Mouse (Mus musculus) left cerebral cortex, adult 11 months (tissue): Measurements from ENCODE around the gene Ppp5c.

Experiments
- DNase-seq: peaks from one replicate; pipeline ENCODE4 v3.0.0; 2022; ENCODE audit warnings: low spot score

The Ppp5c gene

GRCm38 (mm10) chr7:17054325-17054989 is 26.7 kb upstream of the Ppp5c start:
- DNase-seq: no peak

GRCm38 (mm10) chr7:17050933-17051594 is 23.3 kb upstream of the Ppp5c start:
- no peak for DNase-seq

DNA sequence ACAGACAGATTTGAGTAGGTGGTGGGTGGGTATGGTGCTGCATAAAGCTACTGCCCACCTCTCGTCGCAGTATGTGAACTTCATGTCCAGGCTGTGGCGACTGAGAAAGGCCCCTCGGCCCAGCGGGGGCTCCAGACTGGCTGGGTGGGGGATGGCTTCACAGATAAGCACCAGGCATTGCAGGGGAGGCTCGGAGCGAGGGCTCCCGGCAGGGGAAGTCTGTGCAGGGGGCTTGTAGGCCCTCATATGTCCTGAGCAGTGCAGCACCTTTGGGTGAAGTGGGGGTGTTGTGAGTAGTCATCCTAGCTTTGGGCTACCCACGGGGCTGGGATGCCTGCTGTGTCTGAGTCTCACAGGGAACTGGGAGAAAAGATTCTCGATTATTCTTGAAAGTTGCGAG is 22.8 kb upstream of the Ppp5c start:
- no peak for DNase-seq

DNA sequence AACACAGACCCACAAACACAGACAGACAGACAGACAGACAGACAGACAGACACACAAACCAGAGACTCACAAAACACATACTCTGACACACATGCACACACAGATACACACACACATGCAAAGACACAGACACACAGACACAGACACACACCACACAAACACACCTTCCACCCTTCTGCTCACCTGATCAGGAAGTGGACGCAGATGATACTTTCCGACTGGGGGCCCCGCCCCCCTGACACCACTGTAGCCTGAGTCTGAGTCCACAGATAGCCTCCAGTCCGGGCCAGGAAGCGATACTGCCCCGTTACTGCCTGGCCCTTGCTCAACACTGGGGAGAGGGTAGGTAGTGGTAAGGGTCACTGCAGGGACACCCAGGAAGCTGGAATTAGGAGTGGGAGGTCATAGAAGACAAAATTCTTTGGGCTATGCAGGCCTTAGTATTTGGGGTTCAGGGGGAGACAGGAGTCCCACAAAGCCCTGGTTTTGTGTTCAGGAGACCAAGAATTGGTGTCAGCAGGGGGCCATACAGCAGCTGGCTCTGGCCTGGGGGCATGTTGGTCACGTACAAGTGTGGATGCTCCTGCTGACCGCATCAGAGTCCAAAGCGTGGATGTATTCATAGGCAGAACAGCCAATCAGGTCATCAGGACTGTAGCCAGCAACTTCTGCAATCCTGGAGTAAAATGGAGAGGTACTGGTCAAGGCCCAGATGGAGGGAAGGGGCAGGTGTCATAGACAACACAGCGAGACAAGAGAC is 20.9 kb upstream of the Ppp5c start:
- no peak for DNase-seq

- no peak for DNase-seq
Measured at GRCm38 (mm10) chr7:17047041-17047682, 19.4 kb upstream of the Ppp5c start.

DNA sequence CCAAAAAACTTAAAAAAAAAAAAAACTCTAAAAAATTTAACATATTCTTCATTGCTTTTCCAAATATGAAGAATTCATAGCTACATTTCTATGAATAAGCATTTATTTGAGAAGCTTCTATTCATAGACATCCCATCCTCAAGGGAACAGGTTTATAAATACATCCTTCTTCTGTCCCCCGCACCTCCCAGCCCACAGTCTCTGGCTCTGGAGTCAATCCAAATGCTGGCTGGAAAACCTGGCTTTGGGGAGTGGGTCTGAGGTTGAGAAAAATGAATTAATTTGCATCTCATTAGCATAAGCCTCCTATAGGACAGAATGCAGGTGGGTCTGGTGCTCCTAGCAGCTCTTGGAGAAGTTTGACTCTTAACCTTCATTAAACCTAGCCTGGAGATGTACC is 18.0 kb upstream of the Ppp5c start:
- no peak for DNase-seq

DNA sequence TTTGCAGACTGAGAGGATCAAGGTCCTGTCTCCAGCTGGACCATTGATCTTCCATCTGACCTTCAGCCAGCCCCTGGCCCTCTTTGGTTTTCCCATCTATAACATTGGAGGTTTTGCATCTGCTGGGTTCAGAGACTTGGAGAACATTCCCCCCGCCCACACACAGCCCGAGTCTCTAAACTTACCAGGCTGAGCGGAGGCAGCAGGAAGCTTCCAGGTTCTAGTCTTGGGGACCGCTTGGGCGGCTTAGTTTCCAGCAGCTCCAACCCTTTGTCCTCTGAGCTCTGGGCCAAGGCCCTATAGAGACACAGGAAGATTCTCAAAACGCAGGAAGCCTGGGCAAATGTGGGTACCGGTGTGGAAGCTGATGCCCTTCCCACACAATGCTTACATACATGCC is 11.6 kb upstream of the Ppp5c start:
- no peak for DNase-seq

GRCm38 (mm10) chr7:17038018-17038695 is 10.4 kb upstream of the Ppp5c start:
- no peak for DNase-seq

DNA sequence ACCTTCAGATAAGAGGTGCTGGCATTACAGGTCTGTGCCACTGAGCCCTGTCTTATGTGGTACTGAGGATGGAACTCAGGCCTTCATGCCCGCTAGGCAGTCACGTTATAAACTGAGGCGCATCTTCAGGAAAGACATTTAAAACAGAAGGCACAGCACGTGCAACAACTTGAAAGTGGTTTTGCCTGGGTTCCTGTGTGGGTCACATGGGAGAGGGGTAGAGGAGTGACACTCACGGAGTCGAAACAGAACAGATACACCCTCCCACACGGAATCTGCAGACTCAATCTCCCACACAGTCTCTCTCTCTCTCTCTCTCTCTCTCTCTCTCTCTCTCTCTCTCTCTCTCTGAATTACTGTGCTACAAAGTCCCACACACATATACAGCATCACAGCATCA is 2.5 kb upstream of the Ppp5c start:
- no peak for DNase-seq

- no peak for DNase-seq
Measured at GRCm38 (mm10) chr7:17028923-17029322, 1.2 kb upstream of the Ppp5c start.

DNA sequence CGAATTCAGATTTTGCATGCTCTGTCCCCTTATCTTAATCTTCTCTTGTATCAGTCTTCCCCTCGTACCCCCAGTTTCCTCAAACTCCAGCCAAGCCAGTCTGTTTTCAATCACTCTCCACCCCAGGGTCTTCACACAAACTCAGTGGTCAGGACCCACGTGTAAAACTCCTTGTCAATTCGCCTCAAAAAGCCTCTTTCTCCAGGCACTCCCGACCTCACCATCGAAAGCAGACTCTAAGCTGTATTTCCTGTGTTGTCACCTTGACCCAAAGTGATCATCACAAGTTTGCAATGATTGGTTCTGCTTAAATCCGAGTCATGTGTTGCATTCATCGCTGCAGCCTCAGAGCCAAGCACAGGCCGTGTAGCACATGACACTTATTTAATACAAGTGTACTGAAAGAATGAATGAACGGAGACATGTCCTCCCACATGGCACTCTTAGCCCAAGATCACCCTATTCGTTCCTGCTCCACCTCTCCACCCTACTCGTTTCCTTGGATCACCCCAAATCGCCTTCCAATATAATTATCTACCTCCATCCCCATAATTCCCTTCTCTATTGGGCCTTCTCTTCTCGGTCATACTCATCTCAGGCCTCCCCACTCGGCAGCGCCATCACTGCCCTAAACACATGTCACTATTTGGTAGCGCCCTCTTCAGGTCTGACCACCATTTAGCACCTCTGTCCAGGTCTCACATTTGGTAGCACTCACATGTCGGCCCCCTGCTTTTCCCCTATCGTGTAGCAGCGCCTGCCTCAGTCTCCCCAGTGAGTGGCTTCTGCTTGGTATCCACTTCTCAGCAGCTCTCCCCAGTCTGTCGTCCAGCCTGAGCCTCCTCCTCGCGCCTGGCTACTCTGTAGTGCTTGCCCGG is 775 bp downstream of the Ppp5c start:
- peak; percentile 74 for DNase-seq

DNA sequence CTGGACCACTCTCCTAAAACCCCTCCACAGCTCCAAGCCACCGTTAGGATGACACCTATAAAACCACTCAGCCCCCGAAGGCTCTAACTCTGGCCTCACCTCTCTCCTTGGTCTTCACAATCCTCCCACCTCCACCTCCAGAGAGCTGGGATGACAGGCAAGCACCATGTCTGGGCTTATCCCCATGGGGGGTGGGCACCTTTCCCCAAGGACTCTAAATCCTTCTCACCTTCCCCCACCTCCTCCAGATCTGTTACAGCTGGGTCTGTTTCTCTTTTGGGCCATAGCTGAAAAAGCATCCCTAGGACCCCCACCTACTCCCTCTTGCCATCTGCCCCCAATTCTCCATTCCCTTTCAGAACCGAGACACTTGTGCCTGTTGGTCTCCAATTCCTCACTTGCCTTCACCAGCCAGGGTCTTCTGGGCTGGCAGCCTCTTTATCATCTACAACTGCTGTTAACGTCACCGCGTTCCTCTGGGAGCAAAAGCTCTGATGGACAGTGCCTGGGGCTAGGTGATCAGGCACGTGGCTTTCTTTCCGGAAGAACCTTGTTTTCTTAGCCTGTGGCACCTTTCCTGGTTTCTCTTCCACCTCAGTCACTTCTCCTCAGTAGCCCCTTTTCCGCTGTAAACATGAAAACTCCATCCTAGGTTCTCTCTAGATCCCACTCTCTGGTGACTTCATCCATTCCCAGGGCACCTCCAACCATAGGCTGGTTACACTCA is 1.7 kb downstream of the Ppp5c start:
- no peak for DNase-seq

DNA sequence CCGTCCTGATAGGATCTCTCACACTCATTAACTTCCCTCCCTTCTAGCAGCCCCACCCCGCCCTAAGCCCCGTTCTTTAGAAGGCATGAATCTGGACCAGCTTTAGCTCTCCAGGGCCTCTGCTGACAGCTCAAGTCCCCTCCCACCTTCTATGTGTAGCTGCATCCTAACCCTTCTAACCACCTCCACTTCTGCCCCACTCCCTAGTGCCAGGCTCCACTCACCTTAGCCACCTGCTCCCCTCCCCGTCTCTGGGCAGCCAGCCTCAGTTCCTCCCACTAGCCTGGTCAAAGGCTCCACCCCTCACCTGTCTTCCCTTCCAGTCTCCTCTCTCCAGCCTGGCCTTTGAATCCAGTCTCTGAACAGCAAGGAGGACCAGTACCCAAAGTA is 2.2 kb downstream of the Ppp5c start:
- DNase-seq: no peak

DNA sequence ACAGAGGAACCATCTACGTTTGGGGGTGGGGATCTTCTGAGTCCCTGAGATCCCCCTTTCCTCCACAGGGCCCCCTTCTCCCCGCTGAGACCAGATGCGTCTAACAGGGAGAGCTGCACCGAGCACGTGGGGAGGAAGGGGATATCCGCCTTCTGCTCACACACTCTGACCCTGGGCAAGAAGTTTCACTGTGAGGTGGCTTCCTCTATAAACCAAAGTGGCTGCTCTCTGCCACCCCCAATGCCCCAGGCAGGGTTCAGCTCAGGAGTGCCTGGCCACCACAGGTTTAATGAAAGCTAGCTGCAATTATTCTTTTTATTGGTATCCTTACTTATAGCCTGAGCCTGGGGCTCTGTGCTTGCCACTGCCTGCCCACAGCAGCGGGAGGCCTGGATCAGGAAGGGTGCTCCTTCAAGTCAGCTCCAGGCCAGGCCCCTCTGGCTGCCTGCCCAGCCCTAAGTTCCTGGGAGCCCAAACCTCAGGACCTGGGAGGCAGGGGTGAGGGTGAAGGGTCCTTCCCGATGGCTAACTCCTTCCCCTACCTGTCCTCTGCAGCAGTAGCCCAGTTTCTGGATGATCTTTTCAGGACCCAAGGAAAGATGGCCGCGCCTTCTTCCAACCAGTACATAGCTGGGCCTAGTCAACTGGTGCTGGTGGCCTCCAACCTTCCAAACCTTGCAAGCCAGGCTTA is 2.8 kb downstream of the Ppp5c start:
- DNase-seq: no peak

- no peak for DNase-seq
Measured at GRCm38 (mm10) chr7:17024141-17024540, 3.6 kb downstream of the Ppp5c start.

- no peak for DNase-seq
Measured at GRCm38 (mm10) chr7:17023701-17024100, 4.0 kb downstream of the Ppp5c start.

DNA sequence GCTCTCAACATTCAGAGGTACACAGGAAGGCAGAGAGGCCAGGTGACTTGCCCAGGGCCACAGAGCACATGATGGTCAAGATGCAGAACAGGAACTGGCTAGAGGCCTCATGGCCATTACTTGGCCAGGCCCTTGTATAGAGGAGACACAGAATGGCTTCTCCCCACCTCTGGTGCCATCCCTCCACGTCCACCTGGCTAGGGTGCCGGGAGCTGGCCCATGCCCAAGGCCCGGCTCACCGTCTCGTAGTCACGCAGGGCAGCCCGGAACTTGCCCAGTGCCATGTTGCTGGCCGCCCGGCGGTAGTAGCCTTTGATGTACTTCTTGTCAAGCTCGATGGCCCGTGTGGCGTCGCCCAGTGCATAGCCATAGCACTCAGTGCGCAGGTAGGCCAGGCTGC is 5.5 kb downstream of the Ppp5c start:
- no peak for DNase-seq

GRCm38 (mm10) chr7:17019426-17020166 is 8.1 kb downstream of the Ppp5c start:
- no peak for DNase-seq

DNA sequence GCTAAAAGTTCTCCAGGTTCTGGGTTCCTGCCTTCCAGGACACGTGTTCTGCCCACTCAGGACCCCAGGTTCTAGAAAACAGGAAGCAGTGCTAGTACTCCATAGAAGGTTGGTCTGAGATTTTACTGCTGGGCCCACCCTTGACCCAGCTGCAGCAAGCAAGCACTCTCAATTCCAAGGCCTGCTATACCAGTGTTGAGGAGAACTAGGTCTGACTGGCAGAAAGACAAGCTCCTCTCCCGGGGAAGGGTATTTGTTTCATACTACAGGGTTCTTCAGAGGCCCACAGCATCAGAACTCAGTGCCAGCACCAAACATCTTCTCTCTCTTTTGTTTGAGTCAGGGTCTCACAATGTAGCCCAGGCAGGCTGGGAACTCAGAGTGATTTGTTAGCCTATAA is 9.8 kb downstream of the Ppp5c start:
- no peak for DNase-seq
